Mouse (Mus musculus): ENCODE measurements around the gene Abca8b. TPM values are rescaled to one million over a fixed set of nuclear protein-coding genes. Genes with fewer than 3 reads are reported as not detected.
"Not testable (repeated sequence)": the region's sequence is repeated elsewhere in the genome, so short reads cannot be mapped to it uniquely, and the experiment has no call there.

Abca8b gene
- polyA plus RNA-seq, 1 experiment = not detected

DNA sequence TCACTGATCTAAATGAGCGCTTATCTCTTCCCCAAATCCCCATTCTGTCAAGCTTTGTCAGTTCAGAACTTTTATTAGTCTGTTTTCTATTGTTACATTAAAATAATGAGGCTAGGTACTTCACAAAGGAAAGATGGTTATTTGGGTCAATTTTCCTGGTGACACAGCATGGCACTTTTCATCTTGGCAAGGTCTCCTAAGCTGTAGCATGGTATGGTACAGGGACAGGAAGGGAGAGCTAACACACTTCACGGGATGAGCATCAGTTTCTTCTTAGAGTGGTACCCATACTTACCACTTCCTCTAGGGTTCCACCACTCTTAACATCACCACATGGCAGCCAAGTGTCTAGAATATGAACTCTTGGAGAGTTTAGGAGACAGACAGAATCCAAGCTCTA, 13.8 kb downstream of the Abca8b start:
- TF ChIP-seq POLR2A (IDR thresholded peaks at IDR 0.05; ENCODE audit: insufficient read depth, low read depth, low read length) = no peak
- WGBS = 97% methylated on average over 2 of the region's 2 CpGs
- no peak overlapping the region for H3K27ac ChIP-seq (ENCODE audit: insufficient read depth, low read depth, low read length)

DNA sequence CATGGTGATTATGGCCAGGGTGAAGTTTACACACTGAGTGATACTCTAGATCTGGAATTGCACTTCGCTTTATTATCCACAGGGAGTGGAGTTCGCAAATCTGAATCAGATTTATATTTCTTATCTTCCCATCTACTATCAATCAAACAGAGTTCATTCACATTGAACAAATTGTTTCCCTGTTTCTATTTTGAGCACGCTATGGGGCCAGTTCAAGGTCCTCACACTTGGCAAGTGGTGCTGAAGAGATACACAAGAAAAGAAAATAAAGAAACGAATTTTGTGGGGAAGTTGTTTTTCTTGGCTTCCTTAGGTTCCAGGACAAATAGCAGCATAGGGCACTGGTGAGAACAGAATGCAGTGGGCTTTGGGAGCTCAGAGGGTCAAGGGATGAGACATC, 25.1 kb downstream of the Abca8b start:
- Histone ChIP-seq H3K4me1 (ENCODE audit: control insufficient read depth, insufficient read depth, low read length) (no peaks in the 10 kb centered on the region), H3K4me3 (ENCODE audit: insufficient read depth, low read depth, low read length) (no peak overlapping the region), H3K27ac (ENCODE audit: insufficient read depth, low read depth, low read length) (no peak overlapping the region)
- WGBS = 81% methylated on average over 4 of the region's 4 CpGs
- TF ChIP-seq POLR2A (IDR thresholded peaks at IDR 0.05; ENCODE audit: insufficient read depth, low read depth, low read length) (no peak), CTCF (IDR thresholded peaks at IDR 0.05; ENCODE audit: insufficient read depth, low read depth, low read length) (no peak)

More for the DNA sequence above, 13.8 kb downstream of the Abca8b start:
- Histone ChIP-seq H3K4me1 (ENCODE audit: control insufficient read depth, insufficient read depth, low read length) (no peaks in the 10 kb centered on the region), H3K4me3 (ENCODE audit: insufficient read depth, low read depth, low read length) (no peak overlapping the region)

DNA sequence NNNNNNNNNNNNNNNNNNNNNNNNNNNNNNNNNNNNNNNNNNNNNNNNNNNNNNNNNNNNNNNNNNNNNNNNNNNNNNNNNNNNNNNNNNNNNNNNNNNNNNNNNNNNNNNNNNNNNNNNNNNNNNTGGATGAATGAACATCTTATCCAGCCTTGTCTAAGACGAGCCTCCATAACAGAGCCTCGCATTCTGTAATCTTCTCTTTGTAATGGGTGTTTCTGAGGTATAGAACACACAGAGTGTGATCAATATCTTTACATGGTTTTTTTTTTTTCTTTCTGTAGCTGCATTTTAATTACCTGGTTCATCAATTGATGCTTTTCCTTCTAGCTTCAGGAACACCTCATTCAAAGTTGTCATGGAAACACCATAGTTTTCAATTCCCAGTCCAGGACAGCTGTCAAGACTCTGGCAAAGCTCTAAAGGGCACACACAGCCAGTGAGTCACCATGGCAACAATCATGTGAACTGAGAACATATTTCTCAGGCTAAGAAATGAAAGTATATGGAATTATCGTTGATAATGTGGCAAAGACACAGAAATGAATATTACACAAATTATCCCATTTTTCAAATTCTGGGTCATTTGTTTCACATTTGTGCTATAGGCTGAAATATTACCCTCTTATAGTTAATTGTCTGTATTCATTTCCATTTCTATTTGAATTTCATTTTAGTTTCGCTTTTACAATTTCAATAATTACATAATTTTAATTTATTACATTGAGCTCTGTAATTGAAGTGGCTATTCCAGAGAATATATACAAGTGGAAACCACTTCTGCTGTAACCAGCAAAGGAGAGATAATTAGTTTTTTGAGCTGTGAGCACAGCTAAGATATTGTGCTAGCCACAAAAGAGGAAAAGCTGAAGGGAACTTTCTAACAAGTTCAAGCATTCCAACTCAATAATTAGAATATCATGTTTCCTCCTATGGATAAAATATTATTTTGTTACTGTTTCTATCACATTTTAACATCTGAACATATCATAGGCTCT, 33.9 kb downstream of the Abca8b start:
- WGBS = 61% methylated on average over 4 of the region's 4 CpGs
- no peak overlapping the region for H3K27ac ChIP-seq (ENCODE audit: insufficient read depth, low read depth, low read length)
- no peak overlapping the region for H3K4me3 ChIP-seq (ENCODE audit: insufficient read depth, low read depth, low read length)
- TF ChIP-seq CTCF (IDR thresholded peaks at IDR 0.05; ENCODE audit: insufficient read depth, low read depth, low read length) (no peak), POLR2A (IDR thresholded peaks at IDR 0.05; ENCODE audit: insufficient read depth, low read depth, low read length) (no peak)
- H3K4me1 ChIP-seq (ENCODE audit: control insufficient read depth, insufficient read depth, low read length) = no peaks in the 10 kb centered on the region

DNA sequence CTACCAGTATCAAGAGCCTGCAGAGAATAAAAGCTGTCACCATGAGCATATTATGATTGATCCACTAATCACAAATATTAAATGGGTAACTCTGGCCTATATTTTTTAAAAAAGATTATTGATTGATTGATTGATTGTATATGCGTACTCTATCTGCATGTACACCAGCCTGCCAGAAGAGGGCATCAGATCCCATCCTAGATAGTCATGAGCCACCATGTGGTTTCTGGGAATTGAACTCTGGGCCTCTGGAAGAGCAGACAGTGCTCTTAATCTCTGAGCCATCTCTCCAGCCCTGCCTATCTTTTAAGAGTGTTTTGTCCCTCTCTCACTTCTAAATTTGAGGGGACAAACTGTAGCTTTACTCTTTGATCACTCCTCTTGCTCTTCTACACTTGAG, 40.5 kb downstream of the Abca8b start:
- no peak overlapping the region for H3K4me3 ChIP-seq (ENCODE audit: insufficient read depth, low read depth, low read length)
- WGBS = 95% methylated on average over 1 of the region's 1 CpGs
- H3K4me1 ChIP-seq (ENCODE audit: control insufficient read depth, insufficient read depth, low read length) = no peaks in the 10 kb centered on the region

DNA sequence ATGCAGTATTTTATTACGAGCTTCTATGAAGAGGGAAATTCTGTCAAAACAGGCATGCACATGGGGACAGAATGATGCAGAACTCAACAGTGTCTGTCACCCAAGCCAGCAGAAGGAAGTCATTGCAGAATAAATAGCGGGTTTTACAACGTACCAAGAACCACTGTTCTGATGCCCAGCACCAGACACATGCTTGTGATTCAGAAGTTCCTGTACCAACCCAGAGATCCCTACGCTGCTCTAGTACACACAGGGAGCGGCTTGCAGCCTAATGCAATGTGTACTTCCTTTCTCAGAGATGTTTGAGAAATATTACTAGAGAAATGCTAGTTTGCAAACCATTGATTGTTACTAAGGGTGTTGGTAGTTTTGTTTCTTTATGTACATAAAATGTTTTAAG, 58.7 kb downstream of the Abca8b start:
- H3K27ac ChIP-seq (ENCODE audit: insufficient read depth, low read depth, low read length) = no peak overlapping the region
- TF ChIP-seq CTCF (IDR thresholded peaks at IDR 0.05; ENCODE audit: insufficient read depth, low read depth, low read length) = no peak
- TF ChIP-seq POLR2A (IDR thresholded peaks at IDR 0.05; ENCODE audit: insufficient read depth, low read depth, low read length) = no peak
- H3K4me3 ChIP-seq (ENCODE audit: insufficient read depth, low read depth, low read length) = no peak overlapping the region
- 92% methylated on average over 5 of the region's 5 CpGs for WGBS
- no peaks in the 10 kb centered on the region for H3K4me1 ChIP-seq (ENCODE audit: control insufficient read depth, insufficient read depth, low read length)

More for the DNA sequence above, 40.5 kb downstream of the Abca8b start:
- H3K27ac ChIP-seq (ENCODE audit: insufficient read depth, low read depth, low read length) = no peak overlapping the region
- TF ChIP-seq POLR2A (IDR thresholded peaks at IDR 0.05; ENCODE audit: insufficient read depth, low read depth, low read length) (no peak), CTCF (IDR thresholded peaks at IDR 0.05; ENCODE audit: insufficient read depth, low read depth, low read length) (no peak)

DNA sequence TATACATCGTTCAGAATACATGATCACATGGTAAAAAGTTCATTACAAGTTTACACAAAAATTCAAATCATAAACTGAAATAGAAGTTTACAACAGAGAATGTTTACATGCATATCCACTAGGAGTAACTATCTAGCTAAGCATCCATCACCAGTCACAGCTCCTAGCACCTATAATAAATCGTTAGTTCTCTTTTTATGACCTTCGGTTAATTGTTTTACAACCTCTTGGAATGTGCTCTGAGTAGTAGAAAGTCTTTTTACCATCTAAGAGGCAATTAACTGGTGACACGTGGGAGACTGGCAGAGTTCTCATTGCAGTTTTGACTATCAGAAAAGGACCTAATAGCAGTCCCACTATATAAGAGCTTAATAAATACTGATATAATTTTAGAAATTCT, 62.4 kb downstream of the Abca8b start:
- not testable (repeated sequence) for H3K4me1 ChIP-seq (ENCODE audit: control insufficient read depth, insufficient read depth, low read length)

DNA sequence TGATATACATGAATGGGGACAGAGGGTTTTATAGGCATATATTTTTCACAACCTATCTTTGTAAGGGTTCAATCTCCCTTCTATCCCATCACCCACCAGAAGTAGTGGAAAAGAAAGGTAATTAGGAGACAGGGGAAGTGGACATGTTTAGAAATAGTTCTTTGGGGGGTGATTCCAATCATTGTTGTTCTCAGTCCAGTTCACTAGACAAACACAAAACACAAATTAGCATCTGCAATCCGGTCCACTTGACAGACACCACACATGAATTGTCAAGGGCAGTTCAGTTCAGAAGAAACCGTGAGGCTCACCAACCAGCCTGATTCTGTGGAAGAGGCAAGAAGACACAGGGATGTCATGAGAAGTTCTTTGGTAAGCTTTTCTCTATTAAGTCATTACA, 67.2 kb downstream of the Abca8b start:
- TF ChIP-seq POLR2A (IDR thresholded peaks at IDR 0.05; ENCODE audit: insufficient read depth, low read depth, low read length) (no peak), CTCF (IDR thresholded peaks at IDR 0.05; ENCODE audit: insufficient read depth, low read depth, low read length) (no peak)
- no peak overlapping the region for H3K27ac ChIP-seq (ENCODE audit: insufficient read depth, low read depth, low read length)
- H3K4me3 ChIP-seq (ENCODE audit: insufficient read depth, low read depth, low read length) = no peak overlapping the region
- H3K4me1 ChIP-seq (ENCODE audit: control insufficient read depth, insufficient read depth, low read length) = no peaks in the 10 kb centered on the region
- WGBS = 59% methylated on average over 2 of the region's 2 CpGs

More for the DNA sequence above, 62.4 kb downstream of the Abca8b start:
- H3K4me3 ChIP-seq (ENCODE audit: insufficient read depth, low read depth, low read length); H3K27ac ChIP-seq (ENCODE audit: insufficient read depth, low read depth, low read length): not testable (repeated sequence)
- 76% methylated on average over 4 of the region's 4 CpGs for WGBS

DNA sequence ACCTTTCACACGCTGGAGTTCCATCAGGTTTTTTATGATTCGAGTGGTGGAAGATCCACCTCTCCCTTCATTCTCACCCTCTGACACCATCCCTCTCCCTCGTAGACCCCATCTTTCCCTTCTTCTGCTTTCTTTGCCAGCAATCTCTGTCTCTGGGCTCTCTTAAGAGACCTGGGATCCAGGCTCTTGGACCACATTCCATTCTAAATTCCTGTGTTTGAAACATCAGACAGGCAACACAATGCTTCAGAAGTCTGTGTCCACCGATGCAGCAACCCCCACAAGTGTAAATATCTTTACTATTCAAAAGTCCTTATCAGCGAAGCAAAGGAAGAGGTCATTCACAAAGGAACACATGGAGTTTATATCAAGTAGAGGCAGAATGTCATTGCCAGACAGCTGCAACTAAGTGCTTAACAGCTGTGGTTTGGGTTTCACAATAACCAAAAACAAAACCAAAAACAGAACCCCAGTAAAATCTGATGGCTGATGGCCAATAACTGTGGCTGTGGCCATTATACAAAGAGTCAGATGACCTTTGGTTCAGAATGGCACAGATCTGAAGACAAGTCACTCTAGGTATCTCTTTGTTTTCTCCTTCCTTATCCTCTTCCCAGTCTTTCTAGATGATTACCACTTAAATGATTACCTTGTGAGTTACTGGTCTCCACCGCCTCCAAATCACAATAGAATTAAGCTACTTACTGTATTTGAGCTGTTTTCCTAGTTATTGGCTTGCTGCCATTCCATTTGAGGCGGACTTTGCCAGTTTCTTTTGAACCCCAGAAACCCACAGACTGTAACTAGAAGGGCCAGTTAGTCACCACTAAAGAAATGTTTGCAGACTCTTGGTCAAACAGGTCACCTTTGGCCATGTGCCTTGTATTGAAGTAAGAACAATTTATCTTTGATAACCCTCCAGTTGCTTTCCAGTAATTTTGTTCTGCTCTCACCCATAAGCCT, 68.6 kb downstream of the Abca8b start:
- Histone ChIP-seq H3K4me3 (ENCODE audit: insufficient read depth, low read depth, low read length) (no peak overlapping the region), H3K4me1 (ENCODE audit: control insufficient read depth, insufficient read depth, low read length) (no peaks in the 10 kb centered on the region), H3K27ac (ENCODE audit: insufficient read depth, low read depth, low read length) (no peak overlapping the region)
- no peak for TF ChIP-seq POLR2A (IDR thresholded peaks at IDR 0.05; ENCODE audit: insufficient read depth, low read depth, low read length)
- no peak for TF ChIP-seq CTCF (IDR thresholded peaks at IDR 0.05; ENCODE audit: insufficient read depth, low read depth, low read length)
- 71% methylated on average over 7 of the region's 7 CpGs for WGBS

DNA sequence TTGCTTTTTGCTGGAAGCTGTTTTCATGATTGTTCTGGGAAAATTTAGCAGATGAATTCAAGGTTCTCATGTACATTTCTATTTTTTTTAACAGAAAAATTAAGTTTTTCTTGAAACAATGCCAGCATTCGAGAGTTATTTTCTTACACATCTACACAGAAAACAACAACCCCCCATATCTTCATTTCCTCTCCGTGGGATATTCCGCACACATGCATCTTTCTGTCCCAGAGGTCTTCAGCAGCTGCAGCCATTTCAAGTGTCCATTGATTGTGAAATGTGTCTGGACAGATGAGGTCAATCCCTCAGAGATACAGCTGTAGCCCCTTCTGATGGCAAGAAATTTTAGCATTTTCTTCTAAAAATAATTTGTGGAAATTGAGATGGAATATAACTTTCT, 73.4 kb downstream of the Abca8b start:
- 75% methylated on average over 3 of the region's 3 CpGs for WGBS
- H3K4me1 ChIP-seq (ENCODE audit: control insufficient read depth, insufficient read depth, low read length) = no peaks in the 10 kb centered on the region
- H3K4me3 ChIP-seq (ENCODE audit: insufficient read depth, low read depth, low read length) = no peak overlapping the region
- no peak for TF ChIP-seq POLR2A (IDR thresholded peaks at IDR 0.05; ENCODE audit: insufficient read depth, low read depth, low read length)
- TF ChIP-seq CTCF (IDR thresholded peaks at IDR 0.05; ENCODE audit: insufficient read depth, low read depth, low read length) = no peak
- H3K27ac ChIP-seq (ENCODE audit: insufficient read depth, low read depth, low read length) = no peak overlapping the region
